Mouse (Mus musculus) myocyte (in vitro differentiated cells): ENCODE data around the gene Zhx3.

Experiments used
- CEBPB ChIP-seq: IDR thresholded peaks from 2 replicates; pipeline ENCODE4 v1.6.1; 2011; ENCODE audit warnings: mild to moderate bottlenecking, moderate library complexity; ENCODE audit not compliant: poor library complexity, insufficient read depth, severe bottlenecking
- E2F4 ChIP-seq: IDR thresholded peaks from one replicate; pipeline ENCODE4 v1.6.1; 2011; ENCODE audit warnings: mild to moderate bottlenecking, control low read depth, moderate library complexity; ENCODE audit not compliant: insufficient read depth
- MAX ChIP-seq: IDR thresholded peaks from one replicate; pipeline ENCODE4 v1.6.1; 2011; ENCODE audit warnings: low read depth, mild to moderate bottlenecking, control low read depth
- MYOG ChIP-seq, 3 experiments: IDR thresholded peaks; one replicate each; pipeline ENCODE4 v1.6.1; 2011; ENCODE audit warnings: control low read depth in 2 of 3, low read depth in 2 of 3, mild to moderate bottlenecking in 2 of 3; ENCODE audit not compliant: insufficient read length in 2 of 3, control insufficient read depth in 1 of 3, insufficient read depth in 1 of 3
- POLR2A ChIP-seq: IDR thresholded peaks from one replicate; pipeline ENCODE4 v1.6.1; 2011; ENCODE audit warnings: low read depth, mild to moderate bottlenecking, control low read depth, moderate library complexity; ENCODE audit not compliant: insufficient read length
- POLR2AphosphoS2 ChIP-seq: IDR thresholded peaks from one replicate; pipeline ENCODE4 v1.6.1; 2011; ENCODE audit warnings: low read depth, control low read depth; ENCODE audit not compliant: insufficient read length

DNA sequence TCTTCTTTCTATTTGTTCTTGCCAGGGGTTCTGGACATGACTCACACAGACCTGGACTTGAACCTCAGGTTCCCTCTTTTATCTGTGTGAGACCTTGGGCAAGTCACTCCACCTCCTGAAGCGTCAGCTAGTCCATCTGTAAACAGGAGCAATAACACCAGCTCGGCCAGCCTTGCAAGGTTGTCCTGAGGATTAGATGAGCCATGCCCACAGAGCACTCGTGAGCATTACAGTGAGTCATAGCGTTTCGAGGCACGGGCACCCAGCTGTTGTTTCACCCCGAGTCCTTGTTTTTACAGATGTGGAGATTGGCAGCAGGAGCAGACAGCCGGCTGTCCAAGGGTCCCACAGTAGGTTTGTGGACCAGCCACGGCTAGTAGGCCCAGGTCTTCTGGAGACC, 18.9 kb upstream of the Zhx3 start:
- TF ChIP-seq POLR2A, result no peak
- TF ChIP-seq CEBPB, result no peak
- TF ChIP-seq MYOG (IDR thresholded peaks at IDR 0.05; ENCODE audit: control insufficient read depth in 1 of 3, insufficient read depth in 1 of 3, insufficient read length in 2 of 3, low read depth in 2 of 3), result peak in 1 of 3 experiments; percentile 47
- TF ChIP-seq E2F4, result no peak
- TF ChIP-seq MAX, result no peak
- TF ChIP-seq POLR2AphosphoS2, result no peak
